Mouse (Mus musculus) kidney, postnatal 25 days (tissue): ENCODE measurements around the gene Gm21897.
"Not testable (repeated sequence)": the region's sequence is repeated elsewhere in the genome, so short reads cannot be mapped to it uniquely, and the experiment has no call there.

Experiments used
- DNase-seq, 2 experiments: peaks; one replicate each; pipeline ENCODE4 v3.0.0; 2021; ENCODE audit warnings: mixed read lengths in 2 of 2

Gene Gm21897

DNA sequence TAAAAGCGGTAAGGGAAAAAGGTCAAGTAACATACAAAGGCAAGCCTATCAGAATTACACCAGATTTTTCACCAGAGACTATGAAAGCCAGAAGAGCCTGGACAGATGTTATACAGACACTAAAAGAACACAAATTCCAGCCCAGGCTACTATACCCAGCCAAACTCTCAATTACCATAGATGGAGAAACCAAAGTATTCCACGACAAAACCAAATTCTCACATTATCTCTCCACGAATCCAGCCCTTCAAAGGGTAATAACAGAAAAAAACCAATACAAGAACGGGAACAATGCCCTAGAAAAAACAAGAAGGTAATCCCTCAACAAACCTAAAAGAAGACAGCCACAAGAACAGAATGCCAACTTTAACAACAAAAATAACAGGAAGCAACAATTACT, at the start of gene Gm21897:
TSS of gene Gm21897 (plus strand) at position 301 of the 400 bp plus-strand sequence.
- not testable (repeated sequence) for DNase-seq

- no peak for DNase-seq
Observed at GRCm38 (mm10) chr16:15272291-15272690, 45.0 kb upstream of the Gm21897 start.

DNA sequence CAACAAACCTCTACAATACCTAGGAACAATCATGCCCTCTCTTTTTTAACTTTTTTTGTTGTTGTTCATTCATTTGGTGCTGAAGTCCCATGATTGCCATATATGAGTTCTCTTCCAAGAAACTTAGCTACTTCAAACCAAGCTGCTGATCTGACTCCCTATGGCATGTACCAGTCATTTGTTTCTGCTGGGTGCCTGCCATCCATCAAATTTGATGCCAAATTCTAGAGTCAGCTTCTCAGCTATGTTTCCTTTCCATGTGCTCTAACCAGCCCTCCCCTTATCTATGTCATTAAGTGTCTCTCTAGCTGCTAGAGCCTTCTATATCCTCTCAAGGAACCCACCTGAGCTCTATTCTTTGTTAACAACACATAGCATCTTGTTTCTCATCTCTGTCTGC, 39.8 kb upstream of the Gm21897 start:
- no peak for DNase-seq

DNA sequence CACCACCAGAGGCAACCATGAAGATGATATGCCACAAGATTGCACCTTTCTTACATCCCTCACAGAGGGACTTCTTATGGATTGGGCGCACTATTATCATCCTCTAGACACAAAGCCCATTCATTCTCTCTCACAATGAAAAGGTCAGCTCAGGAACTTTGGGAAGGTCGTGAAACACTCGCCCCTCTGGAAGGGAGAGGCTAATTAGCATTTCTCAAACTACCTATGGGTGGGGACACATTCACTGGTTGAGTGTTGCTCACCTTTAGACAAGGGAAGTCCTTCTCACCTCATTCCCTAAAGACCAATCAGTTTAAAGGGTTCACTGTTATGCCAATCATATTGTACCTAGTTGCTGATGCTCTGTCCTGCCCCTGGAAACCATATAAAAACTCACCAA, 24.2 kb upstream of the Gm21897 start:
- no peak for DNase-seq

DNA sequence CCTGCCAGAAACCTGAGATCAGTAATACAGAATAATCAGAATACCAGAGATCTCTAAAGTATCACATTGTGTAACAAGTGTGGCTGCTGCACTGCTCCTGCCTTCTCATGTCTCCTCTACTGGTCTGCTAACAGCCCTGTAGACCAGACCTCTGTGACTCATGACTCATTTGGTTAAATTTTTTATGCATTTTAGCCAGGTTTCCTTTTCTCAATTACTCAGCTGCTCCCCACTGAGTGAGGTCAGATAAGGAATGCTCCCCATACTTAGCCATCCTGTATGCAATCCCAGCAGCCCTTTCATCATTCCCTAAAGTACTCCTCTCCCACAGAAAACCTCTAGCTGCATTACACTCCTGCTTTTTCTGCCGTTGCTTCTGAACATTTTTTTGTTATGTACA, 23.0 kb upstream of the Gm21897 start:
- DNase-seq, result no peak

DNA sequence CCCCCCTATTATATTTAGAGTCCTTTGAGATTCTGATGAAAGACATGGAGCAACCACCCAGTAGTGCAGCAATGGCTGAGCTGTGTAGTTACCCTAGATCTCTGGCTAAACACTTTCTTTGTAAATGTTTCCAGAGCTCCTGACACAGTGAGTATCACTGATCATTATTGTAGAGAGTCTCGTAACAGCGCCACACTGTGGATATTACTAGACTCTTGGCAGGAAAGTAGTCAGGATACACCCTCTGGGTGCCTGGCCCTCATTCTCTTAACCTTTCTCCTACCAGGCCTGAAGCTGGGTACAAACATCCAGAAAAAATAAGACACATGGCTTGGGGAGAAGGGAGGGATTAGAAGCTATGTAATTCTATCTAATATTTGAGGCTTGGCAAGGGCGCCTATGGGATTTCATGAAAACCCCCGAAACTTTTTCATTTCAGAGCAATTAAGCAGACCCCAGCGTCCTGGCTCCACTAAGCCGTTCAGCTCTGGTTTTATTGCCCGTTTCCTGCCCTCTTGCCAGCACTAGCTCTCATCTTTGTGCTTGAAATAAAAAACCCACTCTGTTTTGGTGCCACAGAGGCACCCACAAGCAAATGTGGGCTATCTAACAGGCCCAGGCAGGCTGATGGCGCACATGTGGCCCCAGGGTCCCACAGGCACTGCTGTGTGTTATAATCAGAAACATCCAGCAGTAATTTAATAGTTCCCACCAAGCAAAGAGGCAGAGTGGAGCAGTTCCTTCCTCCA, 22.2 kb upstream of the Gm21897 start:
- DNase-seq, result peak in 1 of 2 experiments; percentile 58

- DNase-seq, result no peak
Observed at GRCm38 (mm10) chr16:15334526-15334925, 17.3 kb downstream of the Gm21897 start.

- DNase-seq, result peak; percentile 28 to 53
Observed at GRCm38 (mm10) chr16:15339051-15339450, 21.8 kb downstream of the Gm21897 start.

DNA sequence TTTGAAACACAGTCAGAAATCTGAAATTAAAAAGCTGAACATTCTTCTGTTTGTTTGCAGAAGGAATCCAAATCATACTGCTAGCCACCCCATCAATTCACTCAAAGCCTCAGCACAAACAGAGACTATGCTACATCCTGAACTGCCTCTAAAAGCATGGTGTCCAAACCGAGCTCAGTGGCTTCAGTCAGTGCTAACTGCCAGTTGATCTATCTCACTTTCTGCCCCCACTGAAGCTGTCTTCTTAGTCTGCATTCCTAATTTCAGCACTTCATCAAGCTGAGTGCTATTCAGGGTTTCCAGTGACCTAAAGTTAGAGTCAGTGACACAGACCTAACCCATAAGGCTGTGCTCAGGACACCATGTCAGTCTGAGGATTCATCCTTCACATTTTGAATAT, 28.8 kb downstream of the Gm21897 start:
- DNase-seq, result no peak

GRCm38 (mm10) chr16:15349381-15349780, 32.1 kb downstream of the Gm21897 start:
- no peak for DNase-seq

- DNase-seq, result no peak
Observed at GRCm38 (mm10) chr16:15351301-15351700, 34.0 kb downstream of the Gm21897 start.

DNA sequence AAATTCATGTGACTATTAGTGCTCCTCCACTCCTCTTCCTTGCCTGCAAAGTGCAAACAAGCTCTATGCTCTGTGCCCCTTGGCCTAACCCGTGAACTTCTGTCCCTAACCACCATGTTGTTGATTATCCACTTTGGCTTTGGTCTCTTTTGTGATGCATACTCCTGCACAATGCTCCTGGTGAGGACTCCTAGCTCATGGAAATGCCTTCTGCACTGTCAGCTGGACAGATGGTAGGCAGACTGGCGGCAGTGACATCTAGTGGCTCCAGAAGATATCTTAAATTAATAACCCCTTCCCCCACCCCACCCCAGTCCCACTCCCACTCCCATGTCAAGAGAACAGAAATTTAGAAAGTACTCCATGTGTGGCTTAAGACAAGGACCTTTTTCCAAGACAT, 35.1 kb downstream of the Gm21897 start:
- DNase-seq, result peak in 1 of 2 experiments; percentile 2

GRCm38 (mm10) chr16:15354901-15355300, 37.6 kb downstream of the Gm21897 start:
- DNase-seq, result no peak

DNA sequence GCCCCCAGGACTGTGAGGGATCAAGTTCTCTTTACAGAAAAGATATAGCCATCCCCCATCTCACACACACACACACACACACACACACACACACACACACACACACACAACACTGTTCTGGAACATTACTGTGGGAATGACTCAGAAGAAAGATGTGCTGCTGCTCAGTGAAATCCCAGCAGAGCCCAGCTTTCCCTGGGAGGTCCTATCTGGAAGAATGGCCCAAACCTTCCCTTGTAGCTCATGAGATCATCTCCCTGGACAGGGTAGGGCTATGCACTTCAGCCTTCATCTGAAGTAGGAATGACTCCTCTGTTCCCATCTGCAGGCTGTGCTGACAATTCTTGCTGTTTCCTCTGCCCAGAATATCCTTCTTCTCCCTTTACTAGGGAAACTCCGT, 38.1 kb downstream of the Gm21897 start:
- no peak for DNase-seq

DNA sequence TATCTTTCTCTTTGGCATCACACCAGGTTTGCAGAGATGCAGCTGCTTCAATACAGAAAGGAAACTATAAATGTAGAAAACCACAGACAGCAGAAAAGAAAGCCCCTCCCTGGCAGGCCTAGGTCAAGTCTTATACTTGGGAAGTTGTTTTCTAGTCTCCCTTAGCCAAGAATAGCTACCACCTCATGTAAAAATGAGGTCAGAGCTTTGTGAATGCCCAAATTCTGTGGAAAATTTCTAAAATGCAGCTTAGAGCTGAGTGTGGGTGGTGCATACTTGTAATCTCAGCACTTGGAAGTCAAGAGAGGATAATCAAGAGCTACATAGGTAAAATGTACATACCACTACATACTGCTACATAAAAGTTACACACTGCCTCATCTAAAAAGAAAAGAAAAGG, 40.5 kb downstream of the Gm21897 start:
- no peak for DNase-seq

GRCm38 (mm10) chr16:15359110-15359782, 42.0 kb downstream of the Gm21897 start:
- DNase-seq, result no peak

DNA sequence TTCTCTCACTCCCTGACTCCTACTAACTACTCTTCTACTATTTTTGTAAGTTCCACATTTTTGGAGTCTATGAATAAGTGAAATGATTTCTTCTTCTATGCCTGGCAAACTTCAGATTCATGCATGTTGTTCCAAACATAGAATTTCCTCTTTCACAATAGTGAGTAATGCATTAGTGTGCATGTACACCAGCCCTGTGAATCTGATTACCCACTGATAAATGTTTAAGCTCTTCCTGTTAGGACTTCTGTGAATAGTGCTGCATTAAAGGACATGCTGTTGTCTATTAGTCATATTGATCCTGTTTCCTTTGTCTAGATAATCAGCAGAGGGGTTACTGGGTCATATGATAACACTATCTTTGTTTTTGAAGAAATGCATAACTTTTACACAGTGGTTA, 43.6 kb downstream of the Gm21897 start:
- no peak for DNase-seq
